Mouse (Mus musculus) heart, postnatal 0 days (tissue): ENCODE data around the gene Chrd. TPM values are rescaled to one million over a fixed set of nuclear protein-coding genes. Genes with fewer than 3 reads are reported as not detected.

Experiments used
- ATAC-seq: fragments of 200-750 bp; cut with Nextera tagmentation; 2 replicates; pipeline ENCODE4 v1.8.0; 2017; ENCODE audit warnings: low read depth, moderate number of reproducible peaks, moderate library complexity; ENCODE audit not compliant: insufficient read depth
- DNase-seq: peaks from one replicate; pipeline ENCODE4 v3.0.0-alpha.2; 2016; ENCODE audit warnings: low spot score
- H3K27ac ChIP-seq: fragments of 300-500 bp; sonication (generic); 2 replicates; pipeline ENCODE4 v1.5.1; 2014; ENCODE audit warnings: low read depth, mild to moderate bottlenecking
- H3K27me3 ChIP-seq: fragments of 300-500 bp; sonication (generic); 2 replicates; pipeline ENCODE4 v1.6.1; 2014; ENCODE audit warnings: low read length, mixed read lengths; ENCODE audit not compliant: control insufficient read depth, insufficient read depth
- H3K36me3 ChIP-seq: fragments of 300-500 bp; sonication (generic); replicated peaks from 2 replicates; pipeline ENCODE4 v1.6.1; 2014; ENCODE audit warnings: low read length, mixed read lengths; ENCODE audit not compliant: control insufficient read depth, insufficient read depth
- H3K4me1 ChIP-seq: fragments of 300-500 bp; sonication (generic); 2 replicates; pipeline ENCODE4 v1.6.1; 2014; ENCODE audit warnings: antibody characterized with exemption; ENCODE audit not compliant: control insufficient read depth, insufficient read depth
- H3K4me2 ChIP-seq: fragments of 300-500 bp; sonication (generic); 2 replicates; pipeline ENCODE4 v1.6.1; 2014; ENCODE audit warnings: low read depth, mild to moderate bottlenecking, low read length, moderate library complexity
- H3K4me3 ChIP-seq: fragments of 300-500 bp; sonication (generic); 2 replicates; pipeline ENCODE4 v1.5.1; 2014; ENCODE audit warnings: low read depth, low read length
- H3K9ac ChIP-seq: fragments of 300-500 bp; sonication (generic); replicated peaks from 2 replicates; pipeline ENCODE4 v1.6.1; 2014; ENCODE audit warnings: low read depth, low read length, mixed read lengths
- H3K9me3 ChIP-seq: fragments of 300-500 bp; sonication (generic); replicated peaks from 2 replicates; pipeline ENCODE4 v1.6.1; 2016; ENCODE audit warnings: low read length; ENCODE audit not compliant: control insufficient read depth
- CTCF ChIP-seq: IDR thresholded peaks from 2 replicates; pipeline ENCODE4 v1.5.1; 2016; ENCODE audit warnings: antibody characterized with exemption, control low read depth, low read depth
- EP300 ChIP-seq: IDR thresholded peaks from 2 replicates; pipeline ENCODE4 v1.6.1; 2016; ENCODE audit warnings: antibody characterized with exemption, low read depth
- WGBS: fragments of 180-500 bp; shearing (Covaris S2); extraction: QIAGEN DNeasy Blood & Tissue Kit; methylation state at CpG from one replicate; pipeline ENCODE4 v1.1.7; 2014; 5-methylcytosine and 5-hydroxymethylcytosine counted together
- polyA plus RNA-seq: library from polyadenylated mRNA; unstranded; fragments of >200 nt; fragmentation: Nextera tagmentation; extraction: Ambion mirVana; gene quantifications from 2 replicates; pipeline ENCODE4 v1.2.1, GENCODE M21; 2015
- total RNA-seq: library from RNA; depleted of rRNA; stranded (reverse); fragments of >200 nt; gene quantifications from 2 replicates; pipeline ENCODE4 v1.2.3, GENCODE M21; 2014; ENCODE audit warnings: low replicate concordance; rRNA removed

Gene Chrd
- total RNA-seq (9.7 and 13.9 TPM in 2 replicates), polyA plus RNA-seq (0.43 and 0.49 TPM in 2 replicates)

GRCm38 (mm10) chr16:20732925-20733730 lies at the start of gene Chrd:
Gene Chrd, plus strand, starts transcription at chr16:20733127.
- Histone ChIP-seq H3K4me2 (peak within 1 kb of the TSS; percentile 99), H3K9ac (peak within 1 kb of the TSS; percentile 54), H3K4me1 (peaks cover 10% of the 10 kb centered on the region; the same call in 1 of the 2 replicates), H3K36me3 (no peaks in the 10 kb centered on the region), H3K9me3 (no peaks in the 10 kb centered on the region), H3K4me3 (peak within 1 kb of the TSS; percentile 66), H3K27ac (0 out of 2 replicates have a peak within 1 kb of the TSS, but pooled peaks have one; percentile 20), H3K27me3 (peaks cover 64% of the 10 kb centered on the region)
- under 1% methylated on average over 58 of the region's 70 CpGs for WGBS
- DNase-seq (no peak), ATAC-seq (peak; percentile 59)
- TF ChIP-seq EP300: no peak
- no peak for TF ChIP-seq CTCF

- peaks cover 15% of the 10 kb centered on the region for H3K4me1 ChIP-seq
- H3K9ac ChIP-seq: no peak overlapping the region
- no peak overlapping the region for H3K4me2 ChIP-seq
- no peak overlapping the region for H3K27ac ChIP-seq
- WGBS: 74% methylated on average over 3 of the region's 3 CpGs
- no peaks in the 10 kb centered on the region for H3K9me3 ChIP-seq
- TF ChIP-seq CTCF (no peak), EP300 (no peak)
- no peaks in the 10 kb centered on the region for H3K27me3 ChIP-seq
- H3K4me3 ChIP-seq: no peak overlapping the region
- ATAC-seq: no peak
- no peak for DNase-seq
- peaks cover 61% of the 10 kb centered on the region for H3K36me3 ChIP-seq
These were observed 42.2 kb upstream of the Chrd start for GRCm38 (mm10) chr16:20690774-20691173.

GRCm38 (mm10) chr16:20691617-20692016 lies 41.3 kb upstream of the Chrd start:
- ATAC-seq: no peak
- no peak overlapping the region for H3K4me2 ChIP-seq
- TF ChIP-seq CTCF (no peak), EP300 (no peak)

GRCm38 (mm10) chr16:20692241-20692965 lies 40.5 kb upstream of the Chrd start:
- Histone ChIP-seq H3K4me1 (peaks cover 18% of the 10 kb centered on the region), H3K36me3 (peaks cover 45% of the 10 kb centered on the region), H3K4me3 (no peak overlapping the region), H3K9me3 (no peaks in the 10 kb centered on the region), H3K27me3 (no peaks in the 10 kb centered on the region), H3K4me2 (no peak overlapping the region), H3K27ac (no peak overlapping the region), H3K9ac (no peak overlapping the region)
- ATAC-seq: no peak
- 52% methylated on average over 16 of the region's 16 CpGs for WGBS
- TF ChIP-seq EP300: no peak
- no peak for TF ChIP-seq CTCF
- no peak for DNase-seq

More at GRCm38 (mm10) chr16:20691617-20692016, 41.3 kb upstream of the Chrd start:
- Histone ChIP-seq H3K36me3 (peaks cover 52% of the 10 kb centered on the region), H3K4me1 (peaks cover 18% of the 10 kb centered on the region), H3K9ac (no peak overlapping the region), H3K4me3 (no peak overlapping the region), H3K27ac (no peak overlapping the region), H3K9me3 (no peaks in the 10 kb centered on the region), H3K27me3 (no peaks in the 10 kb centered on the region)
- no peak for DNase-seq
- WGBS: 78% methylated on average over 1 of the region's 1 CpGs

- Histone ChIP-seq H3K36me3 (peaks cover 37% of the 10 kb centered on the region), H3K4me1 (peaks cover 18% of the 10 kb centered on the region), H3K4me3 (peak within 1 kb of the TSS; percentile 76), H3K4me2 (peak within 1 kb of the TSS; percentile 95), H3K9ac (peak within 1 kb of the TSS; percentile 78), H3K9me3 (no peaks in the 10 kb centered on the region), H3K27ac (peak within 1 kb of the TSS; percentile 80), H3K27me3 (no peaks in the 10 kb centered on the region)
- ATAC-seq (peak; percentile 89), DNase-seq (peak; percentile 87)
- TF ChIP-seq EP300: peak; percentile 33; the same call in 1 of the 2 replicates
- no peak for TF ChIP-seq CTCF
- WGBS: 0% methylated on average over 37 of the region's 37 CpGs
These were observed 39.7 kb upstream of the Chrd start, which contains the start of gene Fam131a for GRCm38 (mm10) chr16:20693111-20693701. Gene Fam131a, plus strand, starts transcription at chr16:20693241.
